Mouse (Mus musculus): ENCODE data around the gene Bmp8b. TPM values are rescaled to one million over a fixed set of nuclear protein-coding genes. Genes with fewer than 3 reads are reported as not detected.
"Not testable (repeated sequence)": the region's sequence is repeated elsewhere in the genome, so short reads cannot be mapped to it uniquely, and the experiment has no call there.

Gene Bmp8b
- polyA plus RNA-seq, 1 experiment from 2014 or later, result 0.80 TPM

DNA sequence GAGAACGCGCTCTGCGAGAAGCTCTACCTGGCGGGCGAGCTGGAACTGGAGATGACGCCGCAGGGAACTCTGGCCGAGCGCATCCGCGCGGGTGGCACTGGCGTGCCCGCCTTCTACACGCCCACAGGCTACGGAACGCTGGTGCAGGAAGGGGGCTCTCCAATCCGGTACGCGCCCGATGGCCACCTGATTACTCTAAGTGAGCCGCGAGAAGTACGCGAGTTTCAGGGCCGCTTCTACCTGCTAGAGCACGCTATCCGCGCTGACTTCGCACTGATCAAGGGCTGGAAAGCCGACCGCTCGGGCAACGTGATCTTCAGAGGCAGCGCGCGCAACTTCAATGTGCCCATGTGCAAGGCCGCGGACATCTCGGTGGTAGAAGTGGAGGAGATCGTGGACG, 11.7 kb downstream of the Bmp8b start:
- H3K9ac ChIP-seq (replicated peaks; ENCODE audit: low read depth, low read length); H3K4me1 ChIP-seq (ENCODE audit: control insufficient read depth, insufficient read depth, low read length); H3K36me3 ChIP-seq (ENCODE audit: control insufficient read depth, insufficient read depth, low read length); H3K9me3 ChIP-seq (ENCODE audit: control insufficient read depth, low read depth, low read length); H3K27ac ChIP-seq (ENCODE audit: low read length); H3K27me3 ChIP-seq (ENCODE audit: control insufficient read depth, insufficient read depth, low read length): not testable (repeated sequence)
- 19% methylated on average over 25 of the region's 42 CpGs for WGBS
- H3K4me3 ChIP-seq (ENCODE audit: low read depth, low read length), result peak overlapping the region; percentile 23; the same call in 1 of the 2 replicates
- H3K4me2 ChIP-seq (replicated peaks; ENCODE audit: low read depth, low read length), result peak overlapping the region; percentile 54
- ATAC-seq (ENCODE audit: insufficient number of reproducible peaks, insufficient read depth, low FRiP score, low read depth), result 0 out of 2 replicates have a peak, but pooled peaks have one; percentile 29

DNA sequence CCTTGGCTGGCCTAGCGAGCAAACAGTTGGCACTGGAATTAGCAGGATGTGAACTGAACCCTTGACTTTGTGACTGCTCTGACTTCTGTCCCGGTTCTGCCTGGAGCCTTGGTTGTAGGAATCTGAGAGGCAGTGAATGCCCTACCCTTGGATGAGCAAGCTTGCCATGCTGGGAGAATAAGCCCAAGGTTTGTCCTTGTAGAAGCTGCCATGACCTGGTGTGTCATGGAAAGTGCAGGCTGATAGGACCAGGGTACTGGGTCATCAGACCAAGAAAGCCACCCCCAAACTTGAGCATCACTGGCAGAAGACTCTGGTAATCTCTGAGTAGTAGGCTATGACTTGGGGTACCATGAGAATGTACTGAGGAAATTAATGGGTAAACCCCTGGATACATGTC, 16.3 kb downstream of the Bmp8b start:
- no peak overlapping the region for H3K4me2 ChIP-seq (replicated peaks; ENCODE audit: low read depth, low read length)
- no peaks in the 10 kb centered on the region for H3K4me1 ChIP-seq (ENCODE audit: control insufficient read depth, insufficient read depth, low read length)
- no peak overlapping the region for H3K9ac ChIP-seq (replicated peaks; ENCODE audit: low read depth, low read length)
- H3K4me3 ChIP-seq (ENCODE audit: low read depth, low read length), result no peak overlapping the region
- whole genome bisulfite sequencing, result 84% methylated on average over 2 of the region's 2 CpGs
- no peaks in the 10 kb centered on the region for H3K27me3 ChIP-seq (ENCODE audit: control insufficient read depth, insufficient read depth, low read length)
- peaks cover 11% of the 10 kb centered on the region; the same call in 1 of the 2 replicates for H3K36me3 ChIP-seq (ENCODE audit: control insufficient read depth, insufficient read depth, low read length)
- no peak for ATAC-seq (ENCODE audit: insufficient number of reproducible peaks, insufficient read depth, low FRiP score, low read depth)
- no peak overlapping the region for H3K27ac ChIP-seq (ENCODE audit: low read length)
- no peaks in the 10 kb centered on the region for H3K9me3 ChIP-seq (ENCODE audit: control insufficient read depth, low read depth, low read length)

DNA sequence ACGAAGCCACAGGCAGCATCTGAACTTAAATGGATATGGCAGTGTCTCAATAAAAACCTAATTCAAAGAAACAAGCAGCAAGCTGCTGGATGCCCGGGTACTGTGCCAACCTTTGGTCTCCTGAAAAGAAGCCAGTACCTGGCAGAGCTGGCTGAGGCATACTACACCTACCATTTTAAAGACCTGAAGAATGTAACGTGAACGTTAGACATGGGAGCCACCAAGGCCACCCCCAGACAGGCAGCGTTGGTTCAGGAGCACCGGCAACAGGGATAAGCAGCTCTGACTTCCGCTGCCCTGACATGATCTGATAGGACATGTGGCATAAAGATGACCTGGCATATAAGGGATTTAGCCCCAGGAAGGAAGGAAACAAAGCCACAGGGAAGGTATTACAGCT, 21.7 kb downstream of the Bmp8b start:
- no peak overlapping the region for H3K4me3 ChIP-seq (ENCODE audit: low read depth, low read length)
- WGBS, result 95% methylated on average over 7 of the region's 7 CpGs
- H3K36me3 ChIP-seq (ENCODE audit: control insufficient read depth, insufficient read depth, low read length), result peaks cover 50% of the 10 kb centered on the region
- no peak overlapping the region for H3K9ac ChIP-seq (replicated peaks; ENCODE audit: low read depth, low read length)
- H3K27ac ChIP-seq (ENCODE audit: low read length), result no peak overlapping the region
- no peaks in the 10 kb centered on the region for H3K4me1 ChIP-seq (ENCODE audit: control insufficient read depth, insufficient read depth, low read length)
- no peak overlapping the region for H3K4me2 ChIP-seq (replicated peaks; ENCODE audit: low read depth, low read length)
- no peak for ATAC-seq (ENCODE audit: insufficient number of reproducible peaks, insufficient read depth, low FRiP score, low read depth)
- no peaks in the 10 kb centered on the region for H3K27me3 ChIP-seq (ENCODE audit: control insufficient read depth, insufficient read depth, low read length)
- H3K9me3 ChIP-seq (ENCODE audit: control insufficient read depth, low read depth, low read length), result no peaks in the 10 kb centered on the region

DNA sequence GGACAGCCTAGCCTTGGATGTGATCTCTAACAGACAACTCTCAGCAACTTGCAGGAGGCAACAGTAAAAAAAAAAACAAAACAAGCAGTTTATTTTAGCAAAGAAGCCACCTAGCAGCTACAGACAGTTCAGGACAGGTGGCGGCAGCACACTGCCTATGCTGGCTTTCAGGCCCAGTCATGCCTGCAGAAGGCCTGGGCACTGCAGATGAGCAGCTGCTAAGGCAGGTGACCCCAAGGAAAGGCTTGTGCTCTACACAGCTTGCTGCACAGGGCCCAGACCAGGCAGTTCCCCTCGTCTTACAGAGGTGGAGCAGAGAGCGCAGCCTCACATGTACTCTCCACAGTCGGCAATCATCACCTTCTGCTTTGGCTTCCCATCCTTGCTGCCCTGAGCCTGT, 22.1 kb downstream of the Bmp8b start:
- H3K36me3 ChIP-seq (ENCODE audit: control insufficient read depth, insufficient read depth, low read length), result peaks cover 54% of the 10 kb centered on the region
- H3K9ac ChIP-seq (replicated peaks; ENCODE audit: low read depth, low read length), result no peak overlapping the region
- H3K9me3 ChIP-seq (ENCODE audit: control insufficient read depth, low read depth, low read length), result no peaks in the 10 kb centered on the region
- 87% methylated on average over 4 of the region's 4 CpGs for WGBS
- H3K27ac ChIP-seq (ENCODE audit: low read length), result no peak overlapping the region
- no peak overlapping the region for H3K4me2 ChIP-seq (replicated peaks; ENCODE audit: low read depth, low read length)
- H3K4me3 ChIP-seq (ENCODE audit: low read depth, low read length), result no peak overlapping the region
- no peak for ATAC-seq (ENCODE audit: insufficient number of reproducible peaks, insufficient read depth, low FRiP score, low read depth)
- H3K27me3 ChIP-seq (ENCODE audit: control insufficient read depth, insufficient read depth, low read length), result no peaks in the 10 kb centered on the region
- no peaks in the 10 kb centered on the region for H3K4me1 ChIP-seq (ENCODE audit: control insufficient read depth, insufficient read depth, low read length)

DNA sequence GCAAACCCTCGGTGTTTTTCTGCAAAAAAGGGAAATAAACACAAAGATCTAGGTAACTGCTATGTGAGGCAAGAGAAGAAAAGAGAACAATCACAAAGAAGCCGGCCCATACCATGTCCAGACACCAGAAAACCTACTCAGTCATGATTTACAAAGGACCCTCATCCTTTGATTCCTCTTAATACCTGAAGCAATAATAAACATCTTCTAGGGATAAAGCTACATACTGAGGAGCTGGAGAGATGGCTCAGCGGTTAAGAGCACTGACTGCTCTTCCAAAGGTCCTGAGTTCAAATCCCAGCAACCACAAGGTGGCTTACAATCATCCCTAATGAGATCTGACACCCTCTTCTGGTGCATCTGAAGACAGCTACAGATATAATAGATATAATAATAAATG, 32.6 kb downstream of the Bmp8b start:
- peaks cover 8% of the 10 kb centered on the region for H3K4me1 ChIP-seq (ENCODE audit: control insufficient read depth, insufficient read depth, low read length)
- WGBS, result 86% methylated on average over 3 of the region's 3 CpGs
- no peak overlapping the region for H3K4me2 ChIP-seq (replicated peaks; ENCODE audit: low read depth, low read length)
- no peak overlapping the region for H3K27ac ChIP-seq (ENCODE audit: low read length)
- peaks cover 32% of the 10 kb centered on the region for H3K36me3 ChIP-seq (ENCODE audit: control insufficient read depth, insufficient read depth, low read length)
- H3K9me3 ChIP-seq (ENCODE audit: control insufficient read depth, low read depth, low read length), result no peaks in the 10 kb centered on the region
- H3K9ac ChIP-seq (replicated peaks; ENCODE audit: low read depth, low read length), result no peak overlapping the region
- ATAC-seq (ENCODE audit: insufficient number of reproducible peaks, insufficient read depth, low FRiP score, low read depth), result no peak
- H3K27me3 ChIP-seq (ENCODE audit: control insufficient read depth, insufficient read depth, low read length), result no peaks in the 10 kb centered on the region
- H3K4me3 ChIP-seq (ENCODE audit: low read depth, low read length), result no peak overlapping the region

DNA sequence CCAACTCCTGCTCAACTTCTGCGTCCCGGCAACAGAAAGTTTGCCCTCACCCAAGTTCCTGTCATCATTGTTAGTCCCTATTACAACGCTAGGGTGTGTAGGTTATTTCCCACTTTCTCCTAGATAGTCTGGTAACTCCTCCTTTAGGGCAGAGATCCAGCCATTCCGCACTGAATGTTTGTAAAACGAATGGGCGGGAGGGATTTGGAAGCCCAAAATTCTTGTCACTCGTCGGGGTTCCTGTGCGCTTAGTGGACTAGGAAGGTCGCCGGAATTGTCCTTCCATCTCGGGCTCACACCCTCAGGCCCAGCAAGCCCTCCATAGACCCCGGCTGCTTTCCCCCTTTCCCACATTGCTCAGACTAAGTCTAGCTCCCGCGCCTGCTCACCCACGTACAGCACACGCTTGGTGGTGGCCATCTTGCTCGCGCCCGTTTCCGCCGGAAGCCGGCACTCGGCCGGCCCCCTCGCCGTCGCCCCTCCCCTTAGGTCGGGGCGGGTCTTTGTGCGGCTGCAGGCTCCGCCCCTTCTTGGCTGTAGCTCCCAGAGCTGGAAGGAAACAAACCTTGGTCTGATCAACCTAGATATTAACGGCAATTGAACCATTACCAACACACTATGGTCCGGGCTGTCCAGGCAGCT, 34.7 kb downstream of the Bmp8b start, which contains the start of gene Ppie:
Gene Ppie, minus strand, starts transcription at position 439 of the 642 bp plus-strand sequence.
- Histone ChIP-seq H3K4me3 (ENCODE audit: low read depth, low read length) (peak within 1 kb of the TSS; percentile 57), H3K27me3 (ENCODE audit: control insufficient read depth, insufficient read depth, low read length) (no peaks in the 10 kb centered on the region), H3K27ac (ENCODE audit: low read length) (peak within 1 kb of the TSS; percentile 86), H3K9ac (replicated peaks; ENCODE audit: low read depth, low read length) (peak within 1 kb of the TSS; percentile 37), H3K36me3 (ENCODE audit: control insufficient read depth, insufficient read depth, low read length) (peaks cover 18% of the 10 kb centered on the region), H3K4me1 (ENCODE audit: control insufficient read depth, insufficient read depth, low read length) (peaks cover 8% of the 10 kb centered on the region), H3K9me3 (ENCODE audit: control insufficient read depth, low read depth, low read length) (no peaks in the 10 kb centered on the region), H3K4me2 (replicated peaks; ENCODE audit: low read depth, low read length) (peak within 1 kb of the TSS; percentile 59)
- ATAC-seq (ENCODE audit: insufficient number of reproducible peaks, insufficient read depth, low FRiP score, low read depth), result peak; percentile 98
- under 1% methylated on average over 34 of the region's 34 CpGs for WGBS

DNA sequence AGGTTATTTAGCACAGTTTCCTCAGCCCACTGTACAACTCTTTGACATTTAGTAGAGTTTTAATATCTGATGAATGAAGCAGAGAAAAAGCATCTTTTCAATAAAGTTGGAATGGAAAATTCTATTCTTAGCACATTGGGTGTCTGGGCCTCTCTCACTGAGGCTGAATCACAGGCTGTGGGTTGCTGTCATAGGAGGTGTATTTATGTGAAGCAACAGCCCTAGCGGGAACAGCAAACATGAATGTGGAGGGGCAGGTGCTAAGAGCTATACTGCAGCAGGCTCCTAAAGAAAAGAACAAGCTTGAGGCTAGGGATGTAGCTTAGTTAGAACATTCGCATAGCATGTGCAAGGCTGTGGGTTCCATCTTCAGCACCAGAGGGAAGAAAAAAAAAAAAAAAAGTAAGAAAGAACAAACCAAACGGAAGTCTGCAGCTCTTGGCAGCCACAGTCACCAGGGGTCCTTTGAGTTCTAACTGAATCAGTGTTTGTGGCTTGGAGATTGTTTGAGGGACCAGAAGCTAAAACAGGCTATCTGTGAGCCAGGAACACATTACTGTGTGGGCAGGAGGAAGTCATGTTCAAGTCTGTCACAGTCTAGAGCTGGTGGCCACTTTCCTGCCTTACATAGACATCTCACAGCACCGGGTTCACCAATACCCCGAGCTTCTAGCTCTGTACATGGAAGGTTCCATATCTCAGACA, 42.6 kb downstream of the Bmp8b start:
- H3K4me3 ChIP-seq (ENCODE audit: low read depth, low read length), result no peak overlapping the region
- H3K27me3 ChIP-seq (ENCODE audit: control insufficient read depth, insufficient read depth, low read length), result no peaks in the 10 kb centered on the region
- no peaks in the 10 kb centered on the region for H3K4me1 ChIP-seq (ENCODE audit: control insufficient read depth, insufficient read depth, low read length)
- 71% methylated on average over 5 of the region's 5 CpGs for WGBS
- H3K36me3 ChIP-seq (ENCODE audit: control insufficient read depth, insufficient read depth, low read length), result no peaks in the 10 kb centered on the region
- H3K27ac ChIP-seq (ENCODE audit: low read length), result no peak overlapping the region
- no peaks in the 10 kb centered on the region for H3K9me3 ChIP-seq (ENCODE audit: control insufficient read depth, low read depth, low read length)
- H3K9ac ChIP-seq (replicated peaks; ENCODE audit: low read depth, low read length), result no peak overlapping the region
- H3K4me2 ChIP-seq (replicated peaks; ENCODE audit: low read depth, low read length), result no peak overlapping the region
- ATAC-seq (ENCODE audit: insufficient number of reproducible peaks, insufficient read depth, low FRiP score, low read depth), result no peak

DNA sequence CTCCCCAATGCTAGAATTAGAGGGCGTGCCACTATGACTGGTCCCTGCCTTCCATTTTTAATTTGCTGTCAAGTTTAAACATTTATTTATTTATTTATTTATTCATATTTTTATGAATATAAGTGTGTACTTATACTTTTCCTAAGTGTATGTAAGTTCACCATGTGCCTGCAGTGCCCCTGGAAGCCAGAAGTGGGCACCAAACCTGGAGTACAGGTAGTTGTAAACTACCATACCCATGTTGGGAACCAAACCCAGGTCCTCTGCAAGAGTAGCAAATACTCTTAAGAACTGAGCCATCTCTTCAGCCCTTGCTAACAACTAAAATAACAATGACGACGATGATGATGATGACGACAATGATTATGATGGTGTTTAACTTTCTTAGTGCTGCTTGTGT, 47.0 kb downstream of the Bmp8b start:
- H3K4me2 ChIP-seq (replicated peaks; ENCODE audit: low read depth, low read length), result no peak overlapping the region
- WGBS, result 81% methylated on average over 4 of the region's 4 CpGs
- H3K27ac ChIP-seq (ENCODE audit: low read length), result no peak overlapping the region
- H3K27me3 ChIP-seq (ENCODE audit: control insufficient read depth, insufficient read depth, low read length), result no peaks in the 10 kb centered on the region
- no peaks in the 10 kb centered on the region for H3K4me1 ChIP-seq (ENCODE audit: control insufficient read depth, insufficient read depth, low read length)
- no peak overlapping the region for H3K9ac ChIP-seq (replicated peaks; ENCODE audit: low read depth, low read length)
- no peaks in the 10 kb centered on the region for H3K9me3 ChIP-seq (ENCODE audit: control insufficient read depth, low read depth, low read length)
- no peak for ATAC-seq (ENCODE audit: insufficient number of reproducible peaks, insufficient read depth, low FRiP score, low read depth)
- no peak overlapping the region for H3K4me3 ChIP-seq (ENCODE audit: low read depth, low read length)
- no peaks in the 10 kb centered on the region for H3K36me3 ChIP-seq (ENCODE audit: control insufficient read depth, insufficient read depth, low read length)

Measured in stomach, embryonic 14.5 days (tissue).